Mouse (Mus musculus): ENCODE measurements around the gene Wnk2. TPM values are rescaled to one million over a fixed set of nuclear protein-coding genes. Genes with fewer than 3 reads are reported as not detected.

Gene Wnk2
- total RNA-seq, 2 experiments from 2014 or later = 0.48 to 1.6 TPM

DNA sequence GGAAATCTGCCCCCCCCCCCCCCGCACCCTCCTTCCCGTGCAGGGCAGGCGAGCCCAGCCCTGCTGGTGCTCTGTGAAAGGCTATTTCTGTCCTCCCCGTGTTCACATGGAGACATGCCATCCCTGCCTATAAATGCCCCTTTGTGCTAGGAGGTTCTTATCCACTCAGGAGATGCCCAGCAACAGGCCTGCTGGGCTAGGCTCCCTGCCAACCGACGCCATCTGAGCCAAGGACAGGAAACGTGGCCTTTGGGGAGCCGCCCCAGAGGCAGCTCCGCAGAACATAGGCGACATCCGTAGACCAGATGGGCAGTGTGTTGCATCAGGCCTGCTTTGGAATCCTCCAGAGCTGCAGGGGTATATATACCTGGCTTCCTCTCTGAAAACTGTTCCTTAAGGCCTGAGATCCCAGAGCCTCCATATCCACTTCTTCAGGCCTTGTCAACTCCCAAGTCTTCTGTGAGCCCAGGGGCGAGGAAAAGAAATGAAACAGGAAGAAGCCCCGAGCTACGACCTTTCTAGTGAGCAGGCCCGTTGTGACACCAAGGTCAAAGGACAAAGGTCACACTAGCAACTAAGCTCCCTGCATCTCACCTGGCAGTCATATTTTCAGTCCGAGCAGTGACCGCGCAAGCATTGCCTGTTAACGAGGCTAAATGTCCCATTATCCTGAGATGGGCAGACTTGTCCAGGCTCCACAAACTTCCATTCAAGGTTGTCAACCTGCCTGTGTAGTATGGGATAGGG, 31.2 kb upstream of the Wnk2 start:
- ATAC-seq (ENCODE audit: poor library complexity, severe bottlenecking) = peak; percentile 62

DNA sequence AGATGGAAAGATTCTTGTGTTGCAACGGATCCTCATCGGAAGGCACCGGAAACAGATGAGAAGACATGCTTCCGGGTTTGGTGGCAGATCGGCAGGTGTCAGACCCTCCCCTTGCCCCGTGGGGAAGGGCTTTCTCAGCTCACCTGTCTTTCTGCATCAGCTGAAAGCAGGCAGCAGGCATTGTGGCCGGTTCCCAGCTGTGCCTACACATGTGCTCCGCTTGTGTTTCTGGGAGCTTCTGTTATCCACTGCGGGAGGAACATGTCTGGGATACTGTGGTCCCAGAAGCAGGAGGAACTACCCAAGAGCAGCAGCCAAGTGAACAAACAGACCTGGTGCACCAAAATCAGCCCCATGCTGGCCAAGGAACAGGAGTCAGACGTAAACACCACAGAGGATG, 27.7 kb upstream of the Wnk2 start:
- ATAC-seq (ENCODE audit: poor library complexity, severe bottlenecking) = no peak

DNA sequence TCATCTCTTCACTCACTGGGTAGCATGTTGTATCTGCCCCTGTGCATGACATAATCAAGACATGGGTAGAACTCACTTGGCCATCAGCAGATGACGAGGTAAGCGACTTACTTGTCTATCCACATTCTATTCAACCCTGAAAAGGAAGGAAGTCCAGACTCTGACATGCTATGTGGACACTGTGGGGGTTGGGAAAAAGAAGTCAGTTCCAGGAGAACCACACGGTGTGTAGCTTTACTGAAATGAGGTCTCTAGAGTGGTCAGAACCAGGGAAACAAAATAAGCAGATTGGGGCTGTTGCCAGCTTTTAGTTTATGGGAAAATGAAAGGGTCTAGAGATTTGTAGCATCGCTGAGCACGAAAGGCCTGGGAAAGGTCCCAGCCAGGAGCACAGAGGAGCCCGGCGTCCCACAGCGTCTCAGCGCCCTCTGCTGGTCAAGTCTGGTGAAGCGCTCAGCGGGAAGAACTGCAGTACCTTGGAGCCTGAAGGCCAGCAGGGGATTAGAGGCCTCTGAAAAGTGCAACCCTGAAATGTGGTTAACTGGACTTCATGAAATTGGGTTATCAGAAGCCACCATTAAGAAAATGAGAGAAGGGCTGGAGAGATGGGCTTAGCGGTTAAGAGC, 25.3 kb upstream of the Wnk2 start:
- peak; percentile 93 for ATAC-seq (ENCODE audit: poor library complexity, severe bottlenecking)

DNA sequence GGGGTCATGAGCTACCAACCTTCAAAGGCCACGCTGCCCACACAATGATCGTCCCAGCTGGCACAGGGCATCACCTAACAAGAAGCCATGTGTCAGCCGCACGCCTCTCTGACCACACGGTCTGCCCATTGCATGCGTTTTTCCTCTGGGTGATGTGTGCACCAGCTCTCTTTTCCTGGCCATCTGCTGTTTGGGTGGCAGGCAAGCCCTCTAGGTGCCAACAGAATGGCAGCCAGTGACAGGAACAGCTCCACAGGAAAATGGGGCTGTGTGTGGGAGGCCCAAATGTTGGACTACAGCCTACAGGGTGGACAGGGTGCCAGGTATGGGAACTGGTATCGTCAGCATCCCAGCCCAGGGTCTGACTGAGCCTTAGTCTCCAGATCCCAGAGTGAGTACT, 24.5 kb upstream of the Wnk2 start:
- ATAC-seq (ENCODE audit: poor library complexity, severe bottlenecking) = no peak

DNA sequence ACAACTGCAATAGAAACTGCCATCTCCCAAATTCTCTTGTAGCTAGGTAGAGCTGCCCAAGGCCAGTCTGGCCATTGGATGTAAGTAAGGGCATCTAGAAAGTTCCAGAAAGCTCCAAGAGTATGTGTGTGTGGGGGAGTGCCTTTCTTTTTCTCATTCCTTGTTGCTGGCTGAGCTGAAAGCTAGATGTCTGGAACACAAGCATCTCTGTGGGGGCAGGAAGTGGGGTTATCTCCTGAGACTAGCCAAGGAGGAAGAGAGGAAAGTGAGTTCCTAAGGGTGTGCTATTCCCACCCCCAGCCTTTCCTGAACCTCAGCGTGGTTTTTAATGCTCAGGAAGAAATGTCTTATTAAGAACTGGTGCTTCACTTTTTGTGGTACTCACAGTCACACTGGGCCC, 23.9 kb upstream of the Wnk2 start:
- no peak for ATAC-seq (ENCODE audit: poor library complexity, severe bottlenecking)

DNA sequence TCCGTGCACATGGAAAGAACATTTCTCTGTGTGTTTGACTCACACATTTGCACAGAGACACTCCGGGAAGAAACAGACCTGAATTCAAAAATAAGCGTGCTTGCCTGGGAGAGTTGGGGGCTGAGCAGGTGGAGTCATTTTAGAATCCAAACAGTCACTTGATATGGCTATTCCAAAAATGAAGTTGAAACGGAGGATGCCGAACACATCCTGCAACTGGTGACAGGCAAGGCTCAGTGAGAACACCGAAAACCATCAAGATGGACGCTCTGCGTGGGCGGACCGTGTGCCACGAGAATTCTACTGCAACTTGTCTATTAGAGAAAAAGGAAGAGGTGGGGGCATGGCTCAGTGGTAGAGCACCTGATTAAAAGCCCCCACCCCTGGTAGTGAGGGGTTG, 22.8 kb upstream of the Wnk2 start:
- no peak for ATAC-seq (ENCODE audit: poor library complexity, severe bottlenecking)

DNA sequence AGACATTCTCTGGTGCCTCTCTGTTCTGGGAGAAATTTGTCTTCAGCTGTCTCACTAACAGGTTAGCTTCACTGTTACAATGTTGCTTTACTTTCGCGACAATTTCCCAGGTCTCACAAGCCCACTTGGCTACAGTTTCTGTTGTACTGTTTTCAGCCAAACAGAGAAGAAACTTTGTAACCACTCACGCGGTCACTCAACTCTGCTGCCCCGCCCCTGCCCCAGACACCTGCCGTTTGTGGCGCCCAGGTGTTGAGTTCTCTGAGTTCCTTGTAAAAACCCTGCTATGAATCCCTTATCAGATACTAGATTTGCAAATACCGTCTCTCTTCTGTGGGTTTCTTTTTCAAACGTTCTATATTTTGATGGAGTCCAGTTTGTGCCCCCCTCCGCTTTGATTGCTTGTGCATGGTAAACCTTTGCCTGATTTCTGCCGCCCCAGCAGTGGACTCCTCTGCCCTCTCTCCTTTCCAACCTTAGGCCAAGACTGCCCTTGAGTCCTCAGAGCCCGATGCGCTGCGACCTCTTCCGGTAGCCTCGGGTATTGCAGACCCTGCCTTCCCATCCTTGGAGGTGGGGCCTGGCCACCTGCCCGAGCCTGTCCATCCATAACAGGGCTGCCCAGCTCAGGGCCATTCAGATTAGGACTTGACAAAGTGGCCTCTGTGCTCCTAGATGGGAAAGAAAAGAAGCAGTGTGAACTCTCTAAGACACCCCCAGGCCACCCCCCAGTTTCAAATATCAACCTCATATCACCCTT, 21.8 kb upstream of the Wnk2 start:
- ATAC-seq (ENCODE audit: poor library complexity, severe bottlenecking) = peak; percentile 94

DNA sequence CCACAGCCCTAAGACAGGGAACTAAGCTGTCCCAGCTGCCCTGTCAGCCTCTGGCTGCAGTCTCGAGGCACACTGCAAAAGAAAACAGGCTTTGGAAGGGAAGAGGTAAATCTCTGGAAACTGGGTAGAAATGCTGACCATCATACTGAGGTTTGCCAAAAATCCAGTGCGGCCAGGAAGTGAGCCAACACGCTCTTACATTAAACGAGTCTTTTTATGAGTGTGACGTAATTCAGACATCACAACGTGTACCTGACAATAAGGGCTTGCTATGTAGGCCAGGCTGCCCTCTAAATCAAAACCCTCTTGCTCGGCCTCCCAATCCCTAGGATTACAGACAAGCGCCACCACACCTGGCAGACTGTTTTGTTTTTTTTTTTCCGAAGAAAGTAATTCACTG, 19.3 kb upstream of the Wnk2 start:
- no peak for ATAC-seq (ENCODE audit: poor library complexity, severe bottlenecking)

DNA sequence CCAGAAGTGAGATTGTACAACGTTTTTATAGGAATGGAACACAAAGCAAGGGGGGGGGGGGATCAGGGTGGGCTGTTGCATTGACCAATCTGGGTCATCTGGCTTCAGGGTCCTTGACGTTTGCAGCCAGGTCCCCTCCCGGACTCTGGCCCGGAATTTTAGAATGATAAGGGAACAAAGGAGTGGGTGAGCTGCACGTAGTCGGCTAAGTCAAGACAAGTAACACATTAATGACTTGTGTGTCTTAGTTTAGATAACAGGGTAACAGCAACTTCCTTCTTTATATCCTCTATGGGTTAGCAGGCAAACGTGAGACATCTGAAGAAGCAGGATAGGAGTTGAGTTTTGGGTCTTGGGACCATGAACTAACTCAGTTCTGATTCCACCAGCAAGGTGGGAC, 15.8 kb upstream of the Wnk2 start:
- no peak for ATAC-seq (ENCODE audit: poor library complexity, severe bottlenecking)

DNA sequence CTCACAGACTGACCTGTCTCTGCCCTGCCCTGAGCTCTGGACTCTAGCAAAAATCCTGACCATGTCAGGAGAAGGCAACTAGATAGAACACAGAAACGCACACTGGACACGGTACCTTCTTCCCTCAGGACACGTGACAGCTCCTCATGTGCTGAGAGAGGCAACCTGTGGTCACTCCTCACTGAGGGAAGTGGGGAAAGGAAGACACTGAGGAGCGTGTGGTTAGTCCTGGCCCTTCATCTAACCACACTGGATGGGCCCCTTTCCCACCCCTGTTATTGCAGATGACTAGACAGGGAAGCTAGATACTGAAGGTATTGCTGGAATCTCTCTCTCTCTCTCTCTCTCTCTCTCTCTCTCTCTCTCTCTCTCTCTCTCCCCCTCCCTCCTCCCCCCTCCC, 14.9 kb upstream of the Wnk2 start:
- ATAC-seq (ENCODE audit: poor library complexity, severe bottlenecking) = peak; percentile 74

DNA sequence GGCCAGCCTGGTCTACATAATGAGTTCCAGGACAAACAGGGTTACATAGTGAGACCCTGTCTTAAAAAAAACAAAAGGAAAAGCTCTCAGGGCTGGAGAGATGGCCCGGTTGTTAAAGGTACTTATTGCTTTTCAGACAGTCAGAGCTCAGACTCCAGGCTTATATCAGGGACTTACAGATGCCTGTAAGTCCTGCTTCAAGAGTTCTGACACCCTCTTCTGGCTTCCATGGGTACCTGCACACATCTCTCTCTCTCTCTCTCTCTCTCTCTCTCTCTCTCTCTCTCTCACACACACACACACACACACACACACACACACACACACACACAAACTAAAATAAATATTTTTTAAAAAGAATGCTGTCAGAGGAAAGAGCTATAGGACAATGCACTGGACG, 13.4 kb upstream of the Wnk2 start:
- ATAC-seq (ENCODE audit: poor library complexity, severe bottlenecking) = no peak

DNA sequence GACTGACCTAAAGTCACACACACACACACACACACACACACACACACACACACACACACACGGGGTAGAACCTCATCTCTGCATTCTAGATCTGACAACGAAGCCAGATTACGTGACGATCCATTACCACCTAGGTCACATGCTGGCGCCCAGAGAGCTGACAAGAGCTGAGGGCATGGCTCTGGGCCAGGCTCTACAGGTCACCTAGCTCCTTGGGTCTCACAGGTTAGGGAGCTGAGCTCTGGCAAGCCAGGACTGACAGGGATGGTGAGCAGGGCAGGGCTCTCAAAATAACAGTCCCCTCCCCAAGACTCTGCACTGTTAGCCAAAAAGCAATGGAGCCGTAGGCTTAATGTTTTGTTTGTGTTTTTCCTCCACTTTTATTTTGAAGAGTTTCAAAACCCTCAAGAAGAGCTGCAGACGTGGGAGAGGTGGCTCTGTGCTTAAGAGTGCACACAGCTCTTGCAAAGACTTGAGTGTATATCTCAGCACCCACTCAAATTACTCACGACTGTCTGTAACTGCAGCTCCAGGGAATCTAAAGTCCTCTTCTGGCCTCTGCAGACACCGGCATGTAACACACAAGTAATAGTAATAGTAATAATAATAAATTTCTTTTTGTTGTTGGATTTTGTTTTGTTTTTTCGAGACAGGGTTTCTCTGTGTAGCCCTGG, 10.4 kb upstream of the Wnk2 start:
- no peak for ATAC-seq (ENCODE audit: poor library complexity, severe bottlenecking)

DNA sequence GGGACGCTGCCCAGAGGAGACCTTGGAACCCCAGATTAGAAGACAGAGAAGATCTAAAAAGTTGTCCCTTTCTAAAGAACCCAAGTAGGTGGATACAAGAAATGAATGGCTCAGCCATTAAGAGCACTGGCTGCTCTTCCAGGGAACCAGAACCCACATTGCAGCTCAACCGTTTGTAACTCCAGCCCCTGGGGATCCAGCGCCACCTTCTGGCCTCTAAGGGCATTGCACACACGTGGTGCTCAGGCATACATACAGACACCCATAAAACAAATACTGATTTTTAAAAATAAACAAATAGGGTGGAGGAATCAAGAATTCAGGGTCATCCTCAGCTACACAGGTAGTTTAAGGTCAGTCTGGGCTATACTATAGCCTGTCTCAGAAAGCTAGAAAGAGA, 8.8 kb upstream of the Wnk2 start:
- no peak for ATAC-seq (ENCODE audit: poor library complexity, severe bottlenecking)

DNA sequence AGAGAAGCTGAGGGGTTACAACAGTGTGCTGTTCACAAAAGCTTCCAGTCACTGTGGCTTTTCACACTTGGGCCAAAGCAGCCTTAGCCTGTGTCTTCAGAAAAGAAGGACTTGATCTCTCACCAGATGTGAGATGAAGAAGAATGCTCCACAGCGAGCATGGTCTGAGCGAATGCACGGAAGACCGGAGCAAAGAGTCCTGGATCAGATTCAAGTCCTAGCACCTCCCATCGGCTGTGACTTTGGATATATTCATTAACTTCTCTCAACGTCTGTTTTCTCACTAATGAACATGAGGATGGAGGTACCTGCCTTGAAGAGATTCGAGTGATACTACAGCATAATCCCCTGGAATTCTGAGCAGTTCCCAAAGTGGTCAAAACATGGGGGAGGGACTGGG, 6.8 kb upstream of the Wnk2 start:
- no peak for ATAC-seq (ENCODE audit: poor library complexity, severe bottlenecking)

DNA sequence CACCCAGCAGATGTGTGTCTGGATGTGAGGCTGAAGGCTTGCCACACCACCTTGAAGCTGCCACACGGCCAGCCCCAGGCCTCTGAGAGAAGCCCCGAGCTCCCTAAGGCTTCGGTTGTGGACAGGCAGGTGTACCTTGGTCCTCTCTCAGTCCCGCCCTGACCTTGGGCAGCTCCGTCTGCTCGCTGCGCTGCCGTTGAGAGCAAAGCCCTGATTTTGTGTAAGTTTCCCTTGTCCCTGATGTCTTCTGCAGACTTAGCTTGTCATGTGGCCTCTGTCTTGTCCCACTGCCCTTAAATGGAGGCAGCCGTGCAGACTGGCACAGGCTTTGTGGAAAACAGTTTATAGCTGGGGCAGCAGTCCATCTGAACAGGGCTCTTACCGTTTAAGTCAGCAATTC, 6.2 kb upstream of the Wnk2 start:
- no peak for ATAC-seq (ENCODE audit: poor library complexity, severe bottlenecking)

DNA sequence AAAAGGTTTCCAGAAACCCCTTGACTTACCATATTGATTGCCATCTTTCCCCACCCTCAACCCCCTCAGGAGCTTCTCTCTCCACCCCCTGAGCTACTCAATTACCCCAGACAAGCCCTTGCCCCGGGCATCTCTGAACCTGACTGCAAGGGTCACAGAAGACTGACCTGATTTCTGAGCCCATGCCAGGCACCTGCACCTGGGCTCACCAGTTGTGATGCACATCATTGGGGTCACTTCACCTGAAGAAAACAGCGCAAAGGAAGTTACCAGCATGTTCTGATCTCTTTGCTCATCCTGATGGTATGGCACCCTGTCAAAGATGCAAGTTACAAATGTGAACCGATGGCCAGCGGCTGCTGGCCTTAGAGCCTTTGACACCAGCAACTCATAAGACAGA, 873 bp upstream of the Wnk2 start:
- ATAC-seq (ENCODE audit: poor library complexity, severe bottlenecking) = no peak

DNA sequence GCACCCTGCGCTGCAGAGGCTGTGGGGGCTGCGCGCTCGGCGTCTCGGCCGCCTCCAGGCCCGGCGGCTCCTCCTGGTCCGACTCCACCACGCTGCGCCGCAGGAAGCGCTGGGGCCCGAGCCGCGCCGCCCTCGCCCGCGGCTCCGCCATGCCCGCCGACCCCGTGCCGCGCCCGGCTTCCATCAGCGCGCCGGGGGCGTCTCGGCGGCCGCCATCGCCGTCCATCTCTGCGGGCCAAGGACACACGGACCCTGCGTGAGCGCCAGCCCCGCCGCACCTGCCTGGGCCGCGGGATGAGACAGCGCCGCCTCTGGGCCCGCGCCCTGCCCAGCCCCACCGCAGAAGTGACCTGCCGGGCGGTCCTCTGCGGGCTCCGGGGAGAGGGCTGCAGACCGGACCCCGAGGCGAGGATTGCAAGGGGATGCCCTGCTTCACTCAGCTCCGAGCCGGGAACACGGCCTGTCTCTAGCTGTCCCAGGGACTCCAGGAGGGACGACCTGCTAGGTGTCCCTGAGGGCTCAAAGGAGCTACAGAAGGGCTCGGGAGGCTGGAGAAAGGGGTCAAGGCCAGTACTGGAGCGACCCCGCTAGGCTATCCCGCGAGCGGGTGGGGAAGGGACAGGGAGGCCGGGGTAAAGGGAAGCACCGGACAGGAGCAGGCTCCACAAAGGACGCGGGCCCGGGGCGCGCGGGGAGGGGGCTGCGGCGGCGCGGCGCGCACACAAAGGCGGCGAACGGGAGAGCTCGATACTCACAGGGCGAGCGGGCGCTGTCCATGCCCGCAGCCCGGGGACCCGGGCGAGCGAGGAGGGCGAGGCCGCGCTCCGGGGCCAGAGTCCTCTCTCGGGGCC, 582 bp downstream of the Wnk2 start:
- no peak for ATAC-seq (ENCODE audit: poor library complexity, severe bottlenecking)

DNA sequence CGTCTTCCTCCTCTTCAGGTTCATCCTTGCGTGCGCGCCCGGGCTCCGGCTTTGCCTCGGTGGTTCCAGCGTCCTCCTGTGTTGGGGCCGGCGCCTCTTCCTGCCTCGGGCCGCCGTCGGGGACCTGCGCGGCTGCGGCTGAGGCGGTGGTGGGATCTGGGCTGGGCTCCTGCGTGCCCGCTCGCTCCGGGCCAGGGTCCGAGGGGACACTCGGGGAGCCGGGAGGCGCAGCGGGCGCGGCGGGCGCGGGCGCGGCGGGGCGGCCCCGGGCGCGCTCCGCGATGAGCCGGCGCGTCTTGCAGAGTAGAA, 1.2 kb downstream of the Wnk2 start:
- no peak for ATAC-seq (ENCODE audit: poor library complexity, severe bottlenecking)

DNA sequence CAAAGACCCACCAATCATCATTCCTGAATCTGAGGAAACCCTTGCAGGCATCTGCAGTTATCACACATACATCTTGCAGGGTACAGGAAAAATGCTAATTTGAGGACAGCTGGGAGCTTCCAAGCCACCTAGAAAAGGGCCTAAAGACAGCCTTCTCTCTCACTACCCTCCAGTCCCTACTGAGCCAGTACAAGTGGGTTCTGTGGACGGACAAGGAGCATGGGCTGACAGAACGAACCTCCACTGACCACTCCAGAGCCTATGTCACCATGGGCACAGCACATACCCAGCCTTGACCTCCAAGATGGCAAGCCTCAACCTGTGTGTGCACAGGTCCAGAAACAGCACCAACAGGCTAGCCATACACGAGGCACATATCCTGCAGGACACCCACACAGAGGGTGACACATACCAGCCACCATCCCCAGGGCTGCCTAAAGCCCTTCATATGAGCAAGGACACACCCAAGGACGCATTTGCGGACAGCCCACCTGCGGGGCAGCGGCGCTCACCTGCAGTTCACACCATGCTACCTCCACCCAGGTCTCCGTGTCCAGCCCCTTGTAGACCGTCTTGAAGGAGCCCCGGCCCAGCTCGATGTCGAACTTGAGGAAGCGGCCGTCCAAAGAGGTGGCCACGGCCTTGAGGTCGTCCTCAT, 1.6 kb downstream of the Wnk2 start:
- ATAC-seq (ENCODE audit: poor library complexity, severe bottlenecking) = no peak

DNA sequence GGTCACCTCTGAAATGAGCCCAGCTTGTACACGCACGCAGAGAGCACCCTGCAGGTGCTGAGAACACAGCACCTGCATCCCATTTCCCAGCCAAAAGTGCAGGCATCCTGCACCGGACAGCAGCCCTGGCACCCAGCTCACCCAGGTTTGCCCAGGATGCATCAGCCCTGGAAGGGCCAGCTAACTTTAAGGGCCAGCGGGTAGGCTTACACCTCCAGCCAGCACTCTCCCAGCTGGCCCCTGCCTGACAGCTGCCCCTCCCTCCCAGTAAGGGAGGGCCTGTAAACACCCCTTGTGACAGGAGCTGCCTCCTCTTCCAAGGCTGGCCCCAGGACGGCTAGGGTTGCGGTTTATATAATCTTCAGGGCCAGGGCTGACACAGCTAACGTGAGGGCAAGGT, 2.4 kb downstream of the Wnk2 start:
- no peak for ATAC-seq (ENCODE audit: poor library complexity, severe bottlenecking)
